Mouse (Mus musculus): ENCODE data around the gene Smcr8. TPM values are rescaled to one million over a fixed set of nuclear protein-coding genes. Genes with fewer than 3 reads are reported as not detected.
"Not testable (repeated sequence)": the region's sequence is repeated elsewhere in the genome, so short reads cannot be mapped to it uniquely, and the experiment has no call there.

Gene Smcr8
- polyA plus RNA-seq, 1 experiment from 2014 or later, result 8.2 TPM

DNA sequence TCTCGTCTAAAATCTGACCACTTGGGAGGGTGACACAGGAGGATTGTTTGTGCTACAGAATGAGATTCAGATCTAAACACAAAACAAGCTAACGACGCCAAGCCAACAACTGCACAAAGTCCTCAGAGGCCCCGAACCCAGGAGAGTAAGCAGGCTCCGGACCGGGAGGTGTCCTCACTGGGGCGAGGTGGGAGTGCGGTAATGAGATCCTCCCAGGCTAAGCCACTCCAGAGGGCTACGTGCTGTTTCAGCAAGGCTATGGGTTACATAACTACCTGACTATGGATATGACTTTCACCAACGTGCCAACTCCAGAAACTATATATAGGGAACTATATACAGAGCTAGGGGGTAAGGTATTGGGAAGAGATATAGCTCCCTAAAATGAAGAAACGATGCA lies 19.0 kb downstream of the Smcr8 start:
- 89% methylated on average over 11 of the region's 11 CpGs for WGBS
- ATAC-seq (replicated peaks; ENCODE audit: low FRiP score, low TSS enrichment, low read depth) (no peak), DNase-seq (ENCODE audit: low spot score) (no peak)
- Histone ChIP-seq H3K36me3 (ENCODE audit: control insufficient read depth, insufficient read depth, low read length) (peaks cover 67% of the 10 kb centered on the region), H3K9me3 (ENCODE audit: control insufficient read depth, low read length) (no peaks in the 10 kb centered on the region), H3K9ac (ENCODE audit: low read length) (no peak overlapping the region), H3K27me3 (replicated peaks; ENCODE audit: control insufficient read depth, insufficient read depth, low read length) (no peaks in the 10 kb centered on the region), H3K4me2 (ENCODE audit: low read length) (no peak overlapping the region), H3K4me3 (ENCODE audit: low read depth, low read length) (no peak overlapping the region), H3K27ac (ENCODE audit: low read depth) (no peak overlapping the region), H3K4me1 (replicated peaks; ENCODE audit: control insufficient read depth, insufficient read depth, low read length) (no peaks in the 10 kb centered on the region)

- no peak for DNase-seq (ENCODE audit: low spot score)
- Histone ChIP-seq H3K27me3 (replicated peaks; ENCODE audit: control insufficient read depth, insufficient read depth, low read length) (no peaks in the 10 kb centered on the region), H3K4me1 (replicated peaks; ENCODE audit: control insufficient read depth, insufficient read depth, low read length) (no peaks in the 10 kb centered on the region), H3K4me3 (ENCODE audit: low read depth, low read length) (no peak overlapping the region), H3K36me3 (ENCODE audit: control insufficient read depth, insufficient read depth, low read length) (peaks cover 55% of the 10 kb centered on the region), H3K27ac (ENCODE audit: low read depth) (no peak overlapping the region), H3K9me3 (ENCODE audit: control insufficient read depth, low read length) (no peaks in the 10 kb centered on the region), H3K9ac (ENCODE audit: low read length) (no peak overlapping the region), H3K4me2 (ENCODE audit: low read length) (no peak overlapping the region)
- 85% methylated on average over 4 of the region's 4 CpGs for WGBS
- ATAC-seq (replicated peaks; ENCODE audit: low FRiP score, low TSS enrichment, low read depth), result no peak
These were observed 22.7 kb downstream of the Smcr8 start for GRCm38 (mm10) chr11:60799977-60800376.

- no peak overlapping the region for H3K4me2 ChIP-seq (ENCODE audit: low read length)
- H3K36me3 ChIP-seq (ENCODE audit: control insufficient read depth, insufficient read depth, low read length), result peaks cover 50% of the 10 kb centered on the region
- DNase-seq (ENCODE audit: low spot score) (no peak), ATAC-seq (replicated peaks; ENCODE audit: low FRiP score, low TSS enrichment, low read depth) (no peak)
- no peaks in the 10 kb centered on the region for H3K9me3 ChIP-seq (ENCODE audit: control insufficient read depth, low read length)
- H3K4me1 ChIP-seq (replicated peaks; ENCODE audit: control insufficient read depth, insufficient read depth, low read length), result no peaks in the 10 kb centered on the region
- H3K9ac ChIP-seq (ENCODE audit: low read length), result no peak overlapping the region
- H3K27me3 ChIP-seq (replicated peaks; ENCODE audit: control insufficient read depth, insufficient read depth, low read length), result no peaks in the 10 kb centered on the region
- 73% methylated on average over 1 of the region's 1 CpGs for WGBS
- no peak overlapping the region for H3K27ac ChIP-seq (ENCODE audit: low read depth)
- no peak overlapping the region for H3K4me3 ChIP-seq (ENCODE audit: low read depth, low read length)
These were observed 23.6 kb downstream of the Smcr8 start for GRCm38 (mm10) chr11:60800892-60801291.

- Histone ChIP-seq H3K4me1 (replicated peaks; ENCODE audit: control insufficient read depth, insufficient read depth, low read length) (peaks cover 17% of the 10 kb centered on the region), H3K36me3 (ENCODE audit: control insufficient read depth, insufficient read depth, low read length) (peaks cover 9% of the 10 kb centered on the region; the same call in 1 of the 2 replicates), H3K27me3 (replicated peaks; ENCODE audit: control insufficient read depth, insufficient read depth, low read length) (no peaks in the 10 kb centered on the region), H3K9me3 (ENCODE audit: control insufficient read depth, low read length) (no peaks in the 10 kb centered on the region), H3K27ac (ENCODE audit: low read depth) (no peak overlapping the region), H3K4me2 (ENCODE audit: low read length) (peak overlapping the region; percentile 66), H3K9ac (ENCODE audit: low read length) (no peak overlapping the region), H3K4me3 (ENCODE audit: low read depth, low read length) (no peak overlapping the region; the same call in 1 of the 2 replicates)
- 55% methylated on average over 4 of the region's 4 CpGs for WGBS
- no peak for DNase-seq (ENCODE audit: low spot score)
- no peak for ATAC-seq (replicated peaks; ENCODE audit: low FRiP score, low TSS enrichment, low read depth)
These were observed 31.2 kb downstream of the Smcr8 start for GRCm38 (mm10) chr11:60808286-60809070.

DNA sequence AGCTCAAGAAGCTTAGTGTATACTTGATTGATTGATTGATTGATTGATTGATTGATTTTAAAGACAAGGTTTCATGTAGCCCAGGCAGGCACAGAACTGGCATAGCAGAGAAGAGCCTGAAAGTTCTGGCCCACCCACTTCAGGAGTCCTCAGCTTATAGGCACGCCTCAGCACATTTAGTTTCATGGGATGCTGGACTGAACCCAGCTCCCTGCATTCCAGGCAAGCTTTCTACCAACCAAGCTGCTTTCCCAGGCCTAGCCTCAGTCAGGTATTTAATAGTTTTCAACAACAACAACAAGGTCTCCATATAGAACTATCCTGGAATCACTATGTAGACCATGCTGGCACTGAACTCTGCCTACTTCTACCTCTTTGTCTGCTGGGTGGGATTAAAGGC lies 32.2 kb downstream of the Smcr8 start:
- ATAC-seq (replicated peaks; ENCODE audit: low FRiP score, low TSS enrichment, low read depth), result no peak
- Histone ChIP-seq H3K27me3 (replicated peaks; ENCODE audit: control insufficient read depth, insufficient read depth, low read length) (no peaks in the 10 kb centered on the region), H3K36me3 (ENCODE audit: control insufficient read depth, insufficient read depth, low read length) (no peaks in the 10 kb centered on the region), H3K9me3 (ENCODE audit: control insufficient read depth, low read length) (no peaks in the 10 kb centered on the region), H3K4me3 (ENCODE audit: low read depth, low read length) (peak overlapping the region; percentile 44), H3K9ac (ENCODE audit: low read length) (peak overlapping the region; percentile 38; the same call in 1 of the 2 replicates), H3K27ac (ENCODE audit: low read depth) (no peak overlapping the region), H3K4me1 (replicated peaks; ENCODE audit: control insufficient read depth, insufficient read depth, low read length) (peaks cover 17% of the 10 kb centered on the region), H3K4me2 (ENCODE audit: low read length) (peak overlapping the region; percentile 66)
- no peak for DNase-seq (ENCODE audit: low spot score)
- WGBS, result 60% methylated on average over 1 of the region's 1 CpGs

GRCm38 (mm10) chr11:60810046-60810965 lies 33.0 kb downstream of the Smcr8 start:
- H3K4me2 ChIP-seq (ENCODE audit: low read length), result peak overlapping the region; percentile 66
- DNase-seq (ENCODE audit: low spot score) (peak; percentile 61), ATAC-seq (replicated peaks; ENCODE audit: low FRiP score, low TSS enrichment, low read depth) (no peak)

GRCm38 (mm10) chr11:60811054-60811460 lies 33.7 kb downstream of the Smcr8 start:
- H3K9me3 ChIP-seq (ENCODE audit: control insufficient read depth, low read length), result no peaks in the 10 kb centered on the region
- H3K9ac ChIP-seq (ENCODE audit: low read length), result peak overlapping the region; percentile 38
- no peaks in the 10 kb centered on the region for H3K36me3 ChIP-seq (ENCODE audit: control insufficient read depth, insufficient read depth, low read length)
- under 1% methylated on average over 29 of the region's 29 CpGs for WGBS
- peak overlapping the region; percentile 66 for H3K4me2 ChIP-seq (ENCODE audit: low read length)
- H3K4me3 ChIP-seq (ENCODE audit: low read depth, low read length), result peak overlapping the region; percentile 44
- no peaks in the 10 kb centered on the region for H3K27me3 ChIP-seq (replicated peaks; ENCODE audit: control insufficient read depth, insufficient read depth, low read length)
- H3K27ac ChIP-seq (ENCODE audit: low read depth), result peak overlapping the region; percentile 48
- H3K4me1 ChIP-seq (replicated peaks; ENCODE audit: control insufficient read depth, insufficient read depth, low read length), result peaks cover 17% of the 10 kb centered on the region
- ATAC-seq (replicated peaks; ENCODE audit: low FRiP score, low TSS enrichment, low read depth) (peak; percentile 98), DNase-seq (ENCODE audit: low spot score) (peak; percentile 96)

More at GRCm38 (mm10) chr11:60810046-60810965, 33.0 kb downstream of the Smcr8 start:
- Histone ChIP-seq H3K36me3 (ENCODE audit: control insufficient read depth, insufficient read depth, low read length) (no peaks in the 10 kb centered on the region), H3K9me3 (ENCODE audit: control insufficient read depth, low read length) (no peaks in the 10 kb centered on the region), H3K4me3 (ENCODE audit: low read depth, low read length) (peak overlapping the region; percentile 44), H3K27ac (ENCODE audit: low read depth) (peak overlapping the region; percentile 48), H3K27me3 (replicated peaks; ENCODE audit: control insufficient read depth, insufficient read depth, low read length) (no peaks in the 10 kb centered on the region), H3K4me1 (replicated peaks; ENCODE audit: control insufficient read depth, insufficient read depth, low read length) (peaks cover 17% of the 10 kb centered on the region), H3K9ac (ENCODE audit: low read length) (peak overlapping the region; percentile 38)
- WGBS, result 11% methylated on average over 14 of the region's 14 CpGs

- not testable (repeated sequence) for H3K9me3 ChIP-seq (ENCODE audit: control insufficient read depth, low read length); H3K27me3 ChIP-seq (replicated peaks; ENCODE audit: control insufficient read depth, insufficient read depth, low read length); ATAC-seq (replicated peaks; ENCODE audit: low FRiP score, low TSS enrichment, low read depth); DNase-seq (ENCODE audit: low spot score); H3K36me3 ChIP-seq (ENCODE audit: control insufficient read depth, insufficient read depth, low read length)
- Histone ChIP-seq H3K4me3 (ENCODE audit: low read depth, low read length) (peak within 1 kb of the TSS; percentile 44), H3K4me2 (ENCODE audit: low read length) (peak within 1 kb of the TSS; percentile 66), H3K27ac (ENCODE audit: low read depth) (peak within 1 kb of the TSS; percentile 48), H3K4me1 (replicated peaks; ENCODE audit: control insufficient read depth, insufficient read depth, low read length) (peaks cover 17% of the 10 kb centered on the region), H3K9ac (ENCODE audit: low read length) (peak within 1 kb of the TSS; percentile 38)
- 18% methylated on average over 6 of the region's 6 CpGs for WGBS
These were observed 34.3 kb downstream of the Smcr8 start, which contains the start of gene Shmt1 for GRCm38 (mm10) chr11:60811618-60812017. Shmt1 (minus strand) TSS chr11:60811718.
